Mouse (Mus musculus) cortical plate, adult 2 months (tissue): Measurements from ENCODE around the gene Kcnc4. TPM values are rescaled to one million over a fixed set of nuclear protein-coding genes. Genes with fewer than 3 reads are reported as not detected.

Experiments used
- H3K27ac ChIP-seq: fragments of 200-500 bp; 2 replicates; pipeline ENCODE4 v1.5.1; 2012; ENCODE audit warnings: low read length, control low read depth, inconsistent platforms; ENCODE audit not compliant: insufficient read depth
- H3K4me1 ChIP-seq: fragments of 200-500 bp; 2 replicates; pipeline ENCODE4 v1.6.1; 2011; ENCODE audit warnings: low read length; ENCODE audit not compliant: control insufficient read depth, insufficient read depth
- H3K4me3 ChIP-seq: fragments of 200-500 bp; 2 replicates; pipeline ENCODE4 v1.5.1; 2011; ENCODE audit warnings: mild to moderate bottlenecking, low read length, control low read depth; ENCODE audit not compliant: insufficient read depth
- CTCF ChIP-seq: fragments of 200-500 bp; IDR thresholded peaks from 2 replicates; pipeline ENCODE4 v1.5.1; 2011; ENCODE audit warnings: mild to moderate bottlenecking, control low read depth, low read length; ENCODE audit not compliant: insufficient read depth; ENCODE audit errors: extremely low read depth
- POLR2A ChIP-seq: fragments of 200-500 bp; IDR thresholded peaks from 2 replicates; pipeline ENCODE4 v1.6.1; 2011; ENCODE audit warnings: mild to moderate bottlenecking, low read length, control low read depth; ENCODE audit not compliant: insufficient read depth; ENCODE audit errors: extremely low read depth
- polyA plus RNA-seq: library from polyadenylated mRNA; depleted of rRNA; stranded (reverse); fragments of >200 nt; gene quantifications from 2 replicates; pipeline ENCODE4 v1.2.3, GENCODE M21; 2012; rRNA removed

Kcnc4 gene
- polyA plus RNA-seq, 1 experiment, result 72.7 TPM

- H3K4me3 ChIP-seq, result no peak overlapping the region
- TF ChIP-seq CTCF (no peak), POLR2A (no peak)
- no peaks in the 10 kb centered on the region for H3K4me1 ChIP-seq
- H3K27ac ChIP-seq, result no peak overlapping the region
Measured at GRCm38 (mm10) chr3:107401401-107401800, 58.0 kb downstream of the Kcnc4 start.

- Histone ChIP-seq H3K27ac (no peak overlapping the region), H3K4me3 (no peak overlapping the region), H3K4me1 (no peaks in the 10 kb centered on the region)
- TF ChIP-seq POLR2A (no peak), CTCF (no peak)
Measured at GRCm38 (mm10) chr3:107399991-107400640, 59.2 kb downstream of the Kcnc4 start.

GRCm38 (mm10) chr3:107391198-107391597, 68.2 kb downstream of the Kcnc4 start:
- H3K27ac ChIP-seq, result no peak overlapping the region
- H3K4me3 ChIP-seq, result no peak overlapping the region
- H3K4me1 ChIP-seq, result no peaks in the 10 kb centered on the region
- no peak for TF ChIP-seq POLR2A
- no peak for TF ChIP-seq CTCF

Other genes starting within 250 kb of the Kcnc4 start
- gene Cym, start 237.8 kb downstream of the Kcnc4 start, polyA plus RNA-seq, result 0.10 and 0.13 TPM in 2 replicates
- gene A630076J17Rik, start 228.9 kb downstream of the Kcnc4 start, polyA plus RNA-seq, result not detected in 2 replicates
- gene Prok1, start 219.8 kb downstream of the Kcnc4 start, polyA plus RNA-seq, result 0.06 and 0.10 TPM in 2 replicates
- gene Lamtor5, start 180.7 kb downstream of the Kcnc4 start, polyA plus RNA-seq, result 115 and 123 TPM in 2 replicates
- 2.5 and 2.8 TPM in 2 replicates for gene Slc16a4, start 168.3 kb downstream of the Kcnc4 start, polyA plus RNA-seq
- 6.4 and 6.9 TPM in 2 replicates for gene Rbm15, start 125.9 kb downstream of the Kcnc4 start, polyA plus RNA-seq
- 238 and 251 TPM in 2 replicates for gene Slc6a17, start 58.5 kb upstream of the Kcnc4 start, polyA plus RNA-seq
- gene Ubl4b, start 95.5 kb upstream of the Kcnc4 start, polyA plus RNA-seq, result 0.08 TPM in 1 of 2 replicates, not detected in the other
- gene Alx3, start 135.5 kb upstream of the Kcnc4 start, polyA plus RNA-seq, result 0.89 and 1.4 TPM in 2 replicates
- gene Gm10961, start 171.8 kb upstream of the Kcnc4 start, polyA plus RNA-seq, result not detected in 2 replicates
- gene Strip1, start 172.1 kb upstream of the Kcnc4 start, polyA plus RNA-seq, result 73.7 and 79.9 TPM in 2 replicates
- 344 and 347 TPM in 2 replicates for gene Ahcyl1, start 237.0 kb upstream of the Kcnc4 start, polyA plus RNA-seq